Mouse (Mus musculus): ENCODE data around the gene Kif20b. TPM values are rescaled to one million over a fixed set of nuclear protein-coding genes. Genes with fewer than 3 reads are reported as not detected.

The Kif20b gene
- polyA plus RNA-seq, 1 experiment from 2014 or later, result 13.9 TPM

DNA sequence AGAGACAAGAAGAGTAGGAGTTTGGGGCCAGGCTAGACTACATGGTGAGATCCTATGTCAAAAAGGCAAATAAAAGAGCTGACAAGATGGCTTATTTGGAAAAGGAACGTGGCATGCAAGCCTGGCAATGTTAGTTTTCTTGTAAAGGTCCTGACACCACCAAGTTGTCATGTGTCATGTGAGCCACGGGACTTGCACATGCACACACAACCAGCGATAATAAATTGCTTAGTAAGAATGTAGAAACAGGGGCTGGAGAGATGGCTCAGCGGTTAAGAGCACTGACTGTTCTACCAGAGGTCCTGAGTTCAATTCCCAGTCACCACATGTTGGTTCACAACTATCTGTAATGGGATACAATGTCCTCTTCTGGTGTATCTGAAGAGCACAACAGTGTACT, 35.8 kb upstream of the Kif20b start:
- Histone ChIP-seq H3K27ac (ENCODE audit: low read depth, low read length) (no peak overlapping the region), H3K36me3 (ENCODE audit: control insufficient read depth, insufficient read depth, low read length) (no peaks in the 10 kb centered on the region), H3K4me2 (ENCODE audit: low read length) (no peak overlapping the region), H3K9ac (ENCODE audit: low read depth, low read length) (no peak overlapping the region), H3K4me1 (ENCODE audit: control insufficient read depth, insufficient read depth, low read depth, low read length) (no peaks in the 10 kb centered on the region), H3K4me3 (ENCODE audit: low read length) (no peak overlapping the region), H3K27me3 (replicated peaks; ENCODE audit: control insufficient read depth, insufficient read depth, low read length) (no peaks in the 10 kb centered on the region), H3K9me3 (ENCODE audit: control insufficient read depth, low read length) (no peaks in the 10 kb centered on the region)
- WGBS, result 86% methylated on average over 4 of the region's 4 CpGs
- no peak for ATAC-seq

DNA sequence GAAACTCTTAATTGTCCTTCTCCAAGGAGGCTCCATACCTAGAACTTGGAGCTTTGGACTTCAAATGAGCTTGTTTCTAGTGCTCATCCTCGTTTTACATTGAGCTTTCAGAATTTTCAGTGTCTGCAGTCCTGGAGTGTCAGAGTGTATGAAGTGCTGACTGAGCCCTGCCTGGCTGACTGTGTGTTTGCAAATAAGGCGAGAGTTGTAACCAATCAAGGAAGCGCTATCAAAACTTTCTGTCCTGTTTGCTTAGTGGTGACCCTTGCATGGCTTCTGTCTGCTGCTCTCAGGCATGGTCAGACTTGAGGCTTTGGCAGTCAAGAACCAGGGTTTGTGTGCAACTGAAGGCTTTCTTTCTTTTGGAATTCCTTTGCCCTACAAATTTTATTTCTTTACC, 31.2 kb upstream of the Kif20b start:
- WGBS, result 73% methylated on average over 3 of the region's 3 CpGs
- no peak for ATAC-seq

DNA sequence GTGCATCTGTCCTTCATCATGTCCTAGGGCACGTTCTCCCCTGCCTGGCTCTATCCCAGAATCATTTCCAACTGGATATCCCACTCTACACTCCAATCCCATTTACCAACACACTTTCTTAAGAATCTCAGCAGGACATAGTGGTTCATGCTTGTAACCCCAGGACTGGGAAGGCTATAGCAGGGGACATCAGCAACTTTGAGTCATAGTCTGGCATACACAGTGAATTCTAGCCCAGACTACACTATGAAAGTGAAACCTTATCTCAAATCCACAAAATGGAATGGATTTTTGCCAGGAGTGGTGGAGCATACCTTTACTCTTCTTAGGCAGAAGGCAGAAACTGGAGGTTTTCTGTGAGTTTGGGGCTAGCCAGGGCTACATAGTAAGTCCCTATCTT, 30.6 kb upstream of the Kif20b start:
- Histone ChIP-seq H3K27me3 (replicated peaks; ENCODE audit: control insufficient read depth, insufficient read depth, low read length) (no peaks in the 10 kb centered on the region), H3K36me3 (ENCODE audit: control insufficient read depth, insufficient read depth, low read length) (no peaks in the 10 kb centered on the region), H3K9ac (ENCODE audit: low read depth, low read length) (no peak overlapping the region), H3K27ac (ENCODE audit: low read depth, low read length) (no peak overlapping the region), H3K4me1 (ENCODE audit: control insufficient read depth, insufficient read depth, low read depth, low read length) (no peaks in the 10 kb centered on the region), H3K9me3 (ENCODE audit: control insufficient read depth, low read length) (no peaks in the 10 kb centered on the region), H3K4me3 (ENCODE audit: low read length) (no peak overlapping the region), H3K4me2 (ENCODE audit: low read length) (no peak overlapping the region)
- 87% methylated on average over 1 of the region's 1 CpGs for WGBS
- no peak for ATAC-seq

More for the DNA sequence above, 31.2 kb upstream of the Kif20b start:
- Histone ChIP-seq H3K4me3 (ENCODE audit: low read length) (no peak overlapping the region), H3K9me3 (ENCODE audit: control insufficient read depth, low read length) (no peaks in the 10 kb centered on the region), H3K27me3 (replicated peaks; ENCODE audit: control insufficient read depth, insufficient read depth, low read length) (no peaks in the 10 kb centered on the region), H3K4me2 (ENCODE audit: low read length) (no peak overlapping the region), H3K27ac (ENCODE audit: low read depth, low read length) (no peak overlapping the region), H3K4me1 (ENCODE audit: control insufficient read depth, insufficient read depth, low read depth, low read length) (no peaks in the 10 kb centered on the region), H3K9ac (ENCODE audit: low read depth, low read length) (no peak overlapping the region), H3K36me3 (ENCODE audit: control insufficient read depth, insufficient read depth, low read length) (no peaks in the 10 kb centered on the region)

DNA sequence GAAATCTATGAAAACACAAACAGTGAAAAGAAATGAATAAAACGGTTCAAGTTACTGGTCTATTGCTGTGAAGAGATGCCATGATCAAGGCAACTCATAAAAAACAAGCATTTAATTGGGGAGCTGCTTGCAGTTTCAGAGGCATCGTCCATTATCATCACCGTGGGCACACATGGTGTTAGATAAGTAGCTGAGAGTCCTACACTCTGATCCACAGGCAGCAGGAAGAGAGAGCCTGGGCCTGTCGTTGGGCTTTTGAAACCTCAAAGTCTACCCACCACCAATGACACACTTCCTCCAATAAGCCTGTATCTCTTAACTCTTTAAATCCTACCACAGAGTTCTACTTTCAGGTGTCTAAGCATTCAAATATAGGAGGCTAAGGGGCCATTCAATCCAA, 27.1 kb upstream of the Kif20b start:
- H3K4me3 ChIP-seq (ENCODE audit: low read length), result no peak overlapping the region
- 85% methylated on average over 4 of the region's 4 CpGs for WGBS
- H3K27me3 ChIP-seq (replicated peaks; ENCODE audit: control insufficient read depth, insufficient read depth, low read length), result no peaks in the 10 kb centered on the region
- no peak overlapping the region for H3K9ac ChIP-seq (ENCODE audit: low read depth, low read length)
- H3K9me3 ChIP-seq (ENCODE audit: control insufficient read depth, low read length), result no peaks in the 10 kb centered on the region
- H3K36me3 ChIP-seq (ENCODE audit: control insufficient read depth, insufficient read depth, low read length), result no peaks in the 10 kb centered on the region
- ATAC-seq, result no peak
- no peak overlapping the region for H3K27ac ChIP-seq (ENCODE audit: low read depth, low read length)
- no peak overlapping the region for H3K4me2 ChIP-seq (ENCODE audit: low read length)
- H3K4me1 ChIP-seq (ENCODE audit: control insufficient read depth, insufficient read depth, low read depth, low read length), result no peaks in the 10 kb centered on the region

DNA sequence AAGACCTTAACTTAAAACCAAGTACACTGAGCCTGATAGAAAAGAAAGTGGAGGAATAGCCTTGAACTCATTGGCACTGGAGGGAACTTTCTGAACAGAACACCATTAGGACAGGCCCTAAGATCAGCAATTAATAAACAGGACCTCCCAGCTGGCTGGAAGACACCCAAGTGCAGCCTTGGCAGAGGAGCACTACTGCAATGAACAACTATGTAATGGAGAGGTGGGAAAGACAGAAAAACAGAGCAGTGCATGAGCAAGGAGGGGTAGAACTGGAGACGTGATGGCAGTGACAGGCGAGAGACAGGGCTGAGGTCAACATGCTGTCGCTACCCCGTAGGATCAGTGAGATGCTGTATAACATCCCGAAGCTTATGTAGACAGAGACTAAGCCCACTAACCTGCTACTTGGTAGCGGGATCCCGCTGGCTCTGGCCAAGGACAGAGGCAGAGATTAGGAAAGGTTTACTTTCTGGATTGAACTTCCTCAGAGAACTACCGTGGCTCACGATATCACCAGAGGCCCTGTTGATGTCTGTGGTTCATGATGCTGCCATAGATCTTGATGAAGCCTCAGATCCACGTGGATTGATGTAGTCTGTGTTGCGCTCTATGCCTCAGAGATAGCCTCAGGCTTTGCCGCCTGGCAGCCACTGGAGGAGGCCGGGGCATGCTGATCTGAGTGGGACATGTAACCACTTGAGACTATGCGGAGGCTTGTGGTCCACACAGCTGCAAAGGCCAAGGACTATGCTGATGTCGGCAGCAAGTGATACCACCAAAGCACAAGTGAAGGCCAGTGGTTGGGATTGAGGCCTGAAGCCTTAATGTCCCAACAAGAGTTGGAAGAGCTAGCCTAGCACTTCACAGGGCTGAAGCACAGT, 24.8 kb upstream of the Kif20b start:
- H3K4me2 ChIP-seq (ENCODE audit: low read length), result no peak overlapping the region
- H3K36me3 ChIP-seq (ENCODE audit: control insufficient read depth, insufficient read depth, low read length), result no peaks in the 10 kb centered on the region
- H3K27me3 ChIP-seq (replicated peaks; ENCODE audit: control insufficient read depth, insufficient read depth, low read length), result no peaks in the 10 kb centered on the region
- WGBS, result 93% methylated on average over 15 of the region's 15 CpGs
- no peak overlapping the region for H3K27ac ChIP-seq (ENCODE audit: low read depth, low read length)
- no peak for ATAC-seq
- no peaks in the 10 kb centered on the region for H3K9me3 ChIP-seq (ENCODE audit: control insufficient read depth, low read length)
- no peak overlapping the region for H3K4me3 ChIP-seq (ENCODE audit: low read length)
- no peaks in the 10 kb centered on the region for H3K4me1 ChIP-seq (ENCODE audit: control insufficient read depth, insufficient read depth, low read depth, low read length)
- no peak overlapping the region for H3K9ac ChIP-seq (ENCODE audit: low read depth, low read length)

DNA sequence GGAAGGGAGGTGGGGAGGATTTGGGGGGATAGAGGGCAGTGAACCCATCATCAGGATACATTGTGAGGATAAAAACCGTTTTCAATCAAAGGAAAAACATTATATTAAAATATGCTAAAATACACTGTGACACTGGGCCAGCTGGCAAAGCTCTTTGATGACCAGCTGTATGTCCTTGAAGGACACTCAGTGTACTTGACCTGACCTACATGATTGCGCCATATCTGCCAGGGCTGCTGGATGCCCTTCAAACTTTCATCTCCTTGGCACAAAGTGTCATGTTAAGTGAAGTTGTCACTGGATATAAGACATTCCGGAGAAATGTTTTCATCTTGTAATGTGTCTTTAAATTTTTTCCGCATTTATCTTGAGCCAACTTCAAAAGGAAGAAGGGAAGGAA, 23.2 kb upstream of the Kif20b start:
- Histone ChIP-seq H3K27me3 (replicated peaks; ENCODE audit: control insufficient read depth, insufficient read depth, low read length) (no peaks in the 10 kb centered on the region), H3K9ac (ENCODE audit: low read depth, low read length) (no peak overlapping the region), H3K27ac (ENCODE audit: low read depth, low read length) (no peak overlapping the region), H3K9me3 (ENCODE audit: control insufficient read depth, low read length) (no peaks in the 10 kb centered on the region), H3K4me1 (ENCODE audit: control insufficient read depth, insufficient read depth, low read depth, low read length) (no peaks in the 10 kb centered on the region), H3K4me3 (ENCODE audit: low read length) (no peak overlapping the region), H3K4me2 (ENCODE audit: low read length) (no peak overlapping the region), H3K36me3 (ENCODE audit: control insufficient read depth, insufficient read depth, low read length) (no peaks in the 10 kb centered on the region)
- 87% methylated on average over 4 of the region's 4 CpGs for WGBS
- ATAC-seq, result no peak

DNA sequence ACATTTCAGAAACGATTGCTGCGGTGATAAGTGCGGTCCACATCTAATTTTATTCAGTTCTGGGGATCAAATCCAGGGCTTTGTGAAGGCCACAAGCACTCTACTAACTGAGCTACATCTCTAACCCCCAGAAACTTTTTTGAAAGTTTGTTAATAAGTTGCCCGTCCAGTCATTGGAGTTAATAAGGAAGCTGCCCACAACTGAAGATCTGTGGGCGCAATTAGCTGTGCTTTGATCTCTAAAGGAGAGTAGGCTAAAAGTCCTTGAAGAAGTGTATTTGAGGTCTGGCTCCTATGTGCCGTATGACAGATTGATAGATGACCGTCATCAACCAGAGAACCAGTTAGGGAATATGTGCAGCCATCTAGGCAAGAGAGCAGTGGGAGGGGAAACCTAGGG, 20.9 kb upstream of the Kif20b start:
- no peak overlapping the region for H3K4me3 ChIP-seq (ENCODE audit: low read length)
- WGBS, result 91% methylated on average over 7 of the region's 7 CpGs

DNA sequence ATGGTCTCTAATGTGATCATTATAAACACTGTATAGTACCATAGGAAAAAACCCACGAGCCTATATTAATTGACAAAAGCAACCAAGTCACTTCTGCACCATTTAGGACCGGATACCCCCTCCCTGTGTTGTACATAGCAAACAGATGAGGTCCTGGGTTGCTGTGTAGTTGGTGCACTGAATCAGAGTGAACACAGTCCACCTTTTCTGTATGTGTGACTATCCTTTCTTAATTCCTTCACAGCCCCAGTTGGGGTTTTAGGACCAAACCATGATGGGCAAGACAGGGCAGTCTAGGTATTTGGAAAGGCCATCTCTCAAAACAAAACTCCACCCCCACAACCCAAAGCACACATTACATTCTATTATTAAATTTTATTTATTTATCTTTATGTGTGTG, 20.4 kb upstream of the Kif20b start:
- Histone ChIP-seq H3K4me3 (ENCODE audit: low read length) (no peak overlapping the region), H3K4me2 (ENCODE audit: low read length) (no peak overlapping the region), H3K36me3 (ENCODE audit: control insufficient read depth, insufficient read depth, low read length) (no peaks in the 10 kb centered on the region), H3K4me1 (ENCODE audit: control insufficient read depth, insufficient read depth, low read depth, low read length) (no peaks in the 10 kb centered on the region), H3K27ac (ENCODE audit: low read depth, low read length) (no peak overlapping the region), H3K27me3 (replicated peaks; ENCODE audit: control insufficient read depth, insufficient read depth, low read length) (no peaks in the 10 kb centered on the region), H3K9me3 (ENCODE audit: control insufficient read depth, low read length) (no peaks in the 10 kb centered on the region), H3K9ac (ENCODE audit: low read depth, low read length) (no peak overlapping the region)
- 91% methylated on average over 2 of the region's 2 CpGs for WGBS
- no peak for ATAC-seq

More for the DNA sequence above, 20.9 kb upstream of the Kif20b start:
- ATAC-seq, result no peak
- H3K27me3 ChIP-seq (replicated peaks; ENCODE audit: control insufficient read depth, insufficient read depth, low read length), result no peaks in the 10 kb centered on the region
- H3K9ac ChIP-seq (ENCODE audit: low read depth, low read length), result no peak overlapping the region
- no peak overlapping the region for H3K27ac ChIP-seq (ENCODE audit: low read depth, low read length)
- no peaks in the 10 kb centered on the region for H3K36me3 ChIP-seq (ENCODE audit: control insufficient read depth, insufficient read depth, low read length)
- H3K4me1 ChIP-seq (ENCODE audit: control insufficient read depth, insufficient read depth, low read depth, low read length), result no peaks in the 10 kb centered on the region
- H3K4me2 ChIP-seq (ENCODE audit: low read length), result no peak overlapping the region
- H3K9me3 ChIP-seq (ENCODE audit: control insufficient read depth, low read length), result no peaks in the 10 kb centered on the region

DNA sequence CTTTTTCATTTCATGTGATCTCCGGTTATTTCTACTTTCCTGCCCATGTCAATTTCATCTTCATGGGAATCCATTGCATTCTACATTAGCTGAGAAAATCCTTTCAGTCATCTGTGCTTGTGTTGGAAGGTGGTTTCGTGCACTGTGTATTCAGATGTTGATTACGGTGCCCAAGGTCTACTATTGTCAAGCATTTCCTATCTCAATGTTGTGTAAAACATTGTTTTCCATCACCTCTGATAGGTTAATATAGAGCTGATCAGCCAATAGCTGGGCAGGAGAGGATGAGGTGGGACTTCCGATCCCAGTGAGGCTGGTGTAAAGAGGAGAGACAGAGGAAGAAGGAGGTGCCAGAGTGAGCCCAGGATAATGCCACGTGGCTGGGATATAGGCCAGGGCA, 18.1 kb upstream of the Kif20b start:
- H3K27ac ChIP-seq (ENCODE audit: low read depth, low read length), result no peak overlapping the region
- H3K36me3 ChIP-seq (ENCODE audit: control insufficient read depth, insufficient read depth, low read length), result no peaks in the 10 kb centered on the region
- no peaks in the 10 kb centered on the region for H3K9me3 ChIP-seq (ENCODE audit: control insufficient read depth, low read length)
- H3K4me3 ChIP-seq (ENCODE audit: low read length), result no peak overlapping the region
- no peak overlapping the region for H3K4me2 ChIP-seq (ENCODE audit: low read length)
- 83% methylated on average over 5 of the region's 5 CpGs for WGBS
- no peaks in the 10 kb centered on the region for H3K27me3 ChIP-seq (replicated peaks; ENCODE audit: control insufficient read depth, insufficient read depth, low read length)
- no peak for ATAC-seq
- H3K9ac ChIP-seq (ENCODE audit: low read depth, low read length), result no peak overlapping the region
- no peaks in the 10 kb centered on the region for H3K4me1 ChIP-seq (ENCODE audit: control insufficient read depth, insufficient read depth, low read depth, low read length)
